Mouse (Mus musculus) lung, embryonic 15.5 days (tissue): ENCODE measurements around the gene Kif26b. TPM values are rescaled to one million over a fixed set of nuclear protein-coding genes. Genes with fewer than 3 reads are reported as not detected.

ENCODE experiments used
- ATAC-seq: fragments of 200-750 bp; cut with Nextera tagmentation; 2 replicates; pipeline ENCODE4 v1.8.0; 2017; ENCODE audit warnings: moderate number of reproducible peaks, borderline replicate concordance; ENCODE audit not compliant: low FRiP score, low TSS enrichment; ENCODE audit errors: extremely low read depth
- H3K27ac ChIP-seq: fragments of 300-500 bp; sonication (generic); 2 replicates; pipeline ENCODE4 v1.5.1; 2015; ENCODE audit warnings: moderate library complexity, mild to moderate bottlenecking, inconsistent platforms
- H3K27me3 ChIP-seq: fragments of 300-500 bp; sonication (generic); 2 replicates; pipeline ENCODE4 v1.6.1; 2015; ENCODE audit warnings: inconsistent platforms
- H3K36me3 ChIP-seq: fragments of 300-500 bp; sonication (generic); 2 replicates; pipeline ENCODE4 v1.6.1; 2015; ENCODE audit warnings: inconsistent platforms
- H3K4me1 ChIP-seq: fragments of 300-500 bp; sonication (generic); 2 replicates; pipeline ENCODE4 v1.6.1; 2015; ENCODE audit warnings: inconsistent platforms
- H3K4me2 ChIP-seq: fragments of 300-500 bp; sonication (generic); 2 replicates; pipeline ENCODE4 v1.6.1; 2015; ENCODE audit warnings: inconsistent platforms, mild to moderate bottlenecking, moderate library complexity
- H3K4me3 ChIP-seq: fragments of 300-500 bp; sonication (generic); 2 replicates; pipeline ENCODE4 v1.5.1; 2015; ENCODE audit warnings: mild to moderate bottlenecking, inconsistent platforms
- H3K9ac ChIP-seq: fragments of 300-500 bp; sonication (generic); 2 replicates; pipeline ENCODE4 v1.6.1; 2015; ENCODE audit warnings: inconsistent platforms
- H3K9me3 ChIP-seq: fragments of 300-500 bp; sonication (generic); 2 replicates; pipeline ENCODE4 v1.6.1; 2016; ENCODE audit warnings: inconsistent platforms
- WGBS: fragments of 180-500 bp; shearing (Covaris S2); methylation state at CpG from one replicate; pipeline ENCODE4 v1.1.7; 2015; 5-methylcytosine and 5-hydroxymethylcytosine counted together
- polyA plus RNA-seq: library from polyadenylated mRNA; unstranded; fragments of >200 nt; fragmentation: Nextera tagmentation; extraction: Ambion mirVana; gene quantifications from 2 replicates; pipeline ENCODE4 v1.2.1, GENCODE M21; 2015

Kif26b gene
- polyA plus RNA-seq, 1 experiment from 2014 or later: 1.7 TPM

- 45% methylated on average over 1 of the region's 2 CpGs for WGBS
- H3K4me1 ChIP-seq: no peaks in the 10 kb centered on the region
- H3K36me3 ChIP-seq: no peaks in the 10 kb centered on the region
- no peaks in the 10 kb centered on the region for H3K27me3 ChIP-seq
- H3K27ac ChIP-seq: no peak overlapping the region
- no peaks in the 10 kb centered on the region for H3K9me3 ChIP-seq
- H3K4me2 ChIP-seq: no peak overlapping the region
- ATAC-seq: no peak
- H3K4me3 ChIP-seq: no peak overlapping the region
- no peak overlapping the region for H3K9ac ChIP-seq
Measured at GRCm38 (mm10) chr1:178876926-178877325, 348.0 kb downstream of the Kif26b start.

- no peaks in the 10 kb centered on the region for H3K4me1 ChIP-seq
- ATAC-seq: no peak
- H3K9ac ChIP-seq: no peak overlapping the region
- no peak overlapping the region for H3K4me2 ChIP-seq
- H3K4me3 ChIP-seq: no peak overlapping the region
- WGBS: 58% methylated on average over 1 of the region's 1 CpGs
- no peaks in the 10 kb centered on the region for H3K36me3 ChIP-seq
- H3K27me3 ChIP-seq: no peaks in the 10 kb centered on the region
- H3K27ac ChIP-seq: no peak overlapping the region
- no peaks in the 10 kb centered on the region for H3K9me3 ChIP-seq
Measured at GRCm38 (mm10) chr1:178878676-178879075, 349.8 kb downstream of the Kif26b start.

- Histone ChIP-seq H3K4me2 (no peak overlapping the region), H3K4me3 (no peak overlapping the region), H3K9ac (no peak overlapping the region), H3K27me3 (no peaks in the 10 kb centered on the region), H3K27ac (no peak overlapping the region), H3K9me3 (no peaks in the 10 kb centered on the region), H3K4me1 (no peaks in the 10 kb centered on the region), H3K36me3 (no peaks in the 10 kb centered on the region)
- WGBS: 66% methylated on average over 7 of the region's 7 CpGs
- no peak for ATAC-seq
Measured at GRCm38 (mm10) chr1:178880905-178881304, 352.0 kb downstream of the Kif26b start.

GRCm38 (mm10) chr1:178886671-178887070, 357.7 kb downstream of the Kif26b start:
- no peak overlapping the region for H3K4me2 ChIP-seq
- H3K9ac ChIP-seq: no peak overlapping the region
- H3K36me3 ChIP-seq: no peaks in the 10 kb centered on the region
- H3K27ac ChIP-seq: no peak overlapping the region
- ATAC-seq: no peak
- no peaks in the 10 kb centered on the region for H3K4me1 ChIP-seq
- H3K4me3 ChIP-seq: no peak overlapping the region
- H3K9me3 ChIP-seq: no peaks in the 10 kb centered on the region
- H3K27me3 ChIP-seq: no peaks in the 10 kb centered on the region
- 69% methylated on average over 5 of the region's 5 CpGs for WGBS

GRCm38 (mm10) chr1:178892376-178892775, 363.5 kb downstream of the Kif26b start:
- no peaks in the 10 kb centered on the region for H3K9me3 ChIP-seq
- H3K27ac ChIP-seq: no peak overlapping the region
- no peaks in the 10 kb centered on the region for H3K4me1 ChIP-seq
- no peak for ATAC-seq
- H3K4me3 ChIP-seq: no peak overlapping the region
- H3K4me2 ChIP-seq: no peak overlapping the region
- 86% methylated on average over 6 of the region's 6 CpGs for WGBS
- no peak overlapping the region for H3K9ac ChIP-seq
- no peaks in the 10 kb centered on the region for H3K27me3 ChIP-seq
- H3K36me3 ChIP-seq: no peaks in the 10 kb centered on the region

- no peaks in the 10 kb centered on the region for H3K4me1 ChIP-seq
- H3K36me3 ChIP-seq: no peaks in the 10 kb centered on the region
- no peaks in the 10 kb centered on the region for H3K27me3 ChIP-seq
- no peak overlapping the region for H3K4me3 ChIP-seq
- no peak overlapping the region for H3K27ac ChIP-seq
- H3K4me2 ChIP-seq: no peak overlapping the region
- H3K9me3 ChIP-seq: no peaks in the 10 kb centered on the region
- H3K9ac ChIP-seq: no peak overlapping the region
- WGBS: 91% methylated on average over 11 of the region's 11 CpGs
- no peak for ATAC-seq
Measured at GRCm38 (mm10) chr1:178893229-178894080, 364.5 kb downstream of the Kif26b start.

GRCm38 (mm10) chr1:178894081-178894401, 365.1 kb downstream of the Kif26b start:
- Histone ChIP-seq H3K4me3 (no peak overlapping the region), H3K9ac (no peak overlapping the region), H3K27ac (no peak overlapping the region), H3K9me3 (no peaks in the 10 kb centered on the region), H3K36me3 (no peaks in the 10 kb centered on the region), H3K4me1 (no peaks in the 10 kb centered on the region), H3K4me2 (no peak overlapping the region), H3K27me3 (no peaks in the 10 kb centered on the region)
- no peak for ATAC-seq
- 90% methylated on average over 3 of the region's 3 CpGs for WGBS

GRCm38 (mm10) chr1:178895674-178896073, 366.7 kb downstream of the Kif26b start:
- Histone ChIP-seq H3K4me2 (no peak overlapping the region), H3K36me3 (no peaks in the 10 kb centered on the region), H3K27me3 (no peaks in the 10 kb centered on the region), H3K4me1 (no peaks in the 10 kb centered on the region), H3K27ac (no peak overlapping the region), H3K4me3 (no peak overlapping the region), H3K9me3 (no peaks in the 10 kb centered on the region), H3K9ac (no peak overlapping the region)
- no peak for ATAC-seq
- 63% methylated on average over 4 of the region's 4 CpGs for WGBS

- WGBS: 52% methylated on average over 14 of the region's 14 CpGs
- Histone ChIP-seq H3K27me3 (no peaks in the 10 kb centered on the region), H3K9me3 (no peaks in the 10 kb centered on the region)
Measured at GRCm38 (mm10) chr1:178910951-178911350, 382.0 kb downstream of the Kif26b start.

GRCm38 (mm10) chr1:178912936-178913716, 384.2 kb downstream of the Kif26b start:
- no peaks in the 10 kb centered on the region for H3K36me3 ChIP-seq
- no peaks in the 10 kb centered on the region for H3K9me3 ChIP-seq
- 54% methylated on average over 6 of the region's 6 CpGs for WGBS
- H3K4me3 ChIP-seq: no peak overlapping the region
- no peak overlapping the region for H3K4me2 ChIP-seq
- H3K4me1 ChIP-seq: peaks cover 9% of the 10 kb centered on the region
- H3K9ac ChIP-seq: no peak overlapping the region
- ATAC-seq: no peak
- H3K27ac ChIP-seq: no peak overlapping the region
- H3K27me3 ChIP-seq: 0 out of 2 replicates have a peak, but pooled peaks cover 2% of the 10 kb centered on the region

More at GRCm38 (mm10) chr1:178910951-178911350, 382.0 kb downstream of the Kif26b start:
- Histone ChIP-seq H3K36me3 (no peaks in the 10 kb centered on the region), H3K27ac (no peak overlapping the region), H3K4me2 (no peak overlapping the region), H3K4me1 (no peaks in the 10 kb centered on the region), H3K9ac (no peak overlapping the region), H3K4me3 (no peak overlapping the region)
- ATAC-seq: no peak

- WGBS: 74% methylated on average over 12 of the region's 12 CpGs
- no peak overlapping the region for H3K4me2 ChIP-seq
- H3K9ac ChIP-seq: no peak overlapping the region
- H3K36me3 ChIP-seq: no peaks in the 10 kb centered on the region
- no peak for ATAC-seq
- H3K4me1 ChIP-seq: peaks cover 9% of the 10 kb centered on the region
- H3K27ac ChIP-seq: no peak overlapping the region
- H3K9me3 ChIP-seq: no peaks in the 10 kb centered on the region
- H3K27me3 ChIP-seq: 0 out of 2 replicates have a peak, but pooled peaks cover 3% of the 10 kb centered on the region
- no peak overlapping the region for H3K4me3 ChIP-seq
Measured at GRCm38 (mm10) chr1:178915056-178915455, 386.1 kb downstream of the Kif26b start.
